Mouse (Mus musculus): ENCODE results near the gene Ugt1a9. TPM values are rescaled to one million over a fixed set of nuclear protein-coding genes. Genes with fewer than 3 reads are reported as not detected.
"Not testable (repeated sequence)": the region's sequence is repeated elsewhere in the genome, so short reads cannot be mapped to it uniquely, and the experiment has no call there.

The Ugt1a9 gene
- polyA plus RNA-seq, 1 experiment from 2014 or later, result not detected

DNA sequence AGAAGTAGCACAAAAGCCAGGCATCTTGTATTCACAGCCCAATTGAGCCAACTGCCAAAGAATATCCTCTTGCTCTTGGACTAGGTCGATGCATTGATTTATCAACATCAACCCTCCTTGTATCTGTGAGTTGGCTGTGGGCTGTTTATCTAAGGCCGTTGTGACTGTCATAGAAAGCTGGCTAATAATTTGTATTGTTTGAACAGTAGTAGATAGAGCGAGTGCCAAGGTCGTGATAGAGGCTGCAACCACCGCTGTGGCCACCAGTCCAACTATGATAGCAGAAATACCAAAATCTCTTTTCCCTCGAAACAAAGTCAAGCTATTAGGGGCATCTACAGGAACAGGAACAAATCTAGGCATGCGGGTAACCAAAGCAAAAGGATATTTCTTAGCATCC, 101.6 kb downstream of the Ugt1a9 start:
- not testable (repeated sequence) for H3K36me3 ChIP-seq (ENCODE audit: control insufficient read depth, insufficient read depth, low read length); H3K9me3 ChIP-seq (ENCODE audit: control insufficient read depth, low read length); H3K9ac ChIP-seq (ENCODE audit: low read length); H3K4me2 ChIP-seq (ENCODE audit: low read depth, severe bottlenecking); H3K4me3 ChIP-seq (ENCODE audit: low read depth, low read length); H3K27ac ChIP-seq (replicated peaks; ENCODE audit: low read depth, low read length); H3K4me1 ChIP-seq (ENCODE audit: control insufficient read depth, insufficient read depth, low read length); ATAC-seq (ENCODE audit: insufficient number of reproducible peaks, low FRiP score, low TSS enrichment, low read depth); H3K27me3 ChIP-seq (ENCODE audit: control insufficient read depth, insufficient read depth, low read length); DNase-seq (ENCODE audit: low spot score)
- WGBS, result 91% methylated on average over 5 of the region's 7 CpGs

DNA sequence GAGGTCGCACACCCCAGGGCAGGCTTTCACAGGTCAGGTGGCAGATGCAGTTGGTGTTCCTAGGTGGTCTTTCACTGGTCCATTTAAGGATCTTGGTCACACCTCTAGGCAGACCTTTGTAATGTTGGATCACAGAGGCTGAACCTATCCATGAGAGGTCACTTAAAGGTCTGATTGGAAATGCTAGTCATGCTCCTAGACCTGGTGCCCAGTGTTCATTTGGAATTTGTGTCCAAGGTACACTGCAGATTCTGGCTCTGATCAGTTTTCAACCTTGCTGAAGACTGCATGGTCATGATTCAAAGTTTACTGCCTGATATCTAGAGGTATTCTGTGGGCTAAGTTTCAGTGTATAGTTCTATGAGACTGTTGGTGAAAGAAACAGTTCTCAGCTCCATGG, 109.1 kb downstream of the Ugt1a9 start:
- H3K4me1 ChIP-seq (ENCODE audit: control insufficient read depth, insufficient read depth, low read length), result no peaks in the 10 kb centered on the region
- H3K9me3 ChIP-seq (ENCODE audit: control insufficient read depth, low read length), result no peaks in the 10 kb centered on the region; the same call in 1 of the 2 replicates
- ATAC-seq (ENCODE audit: insufficient number of reproducible peaks, low FRiP score, low TSS enrichment, low read depth) (no peak), DNase-seq (ENCODE audit: low spot score) (no peak)
- H3K9ac ChIP-seq (ENCODE audit: low read length), result no peak overlapping the region
- no peak overlapping the region for H3K4me3 ChIP-seq (ENCODE audit: low read depth, low read length)
- no peaks in the 10 kb centered on the region for H3K27me3 ChIP-seq (ENCODE audit: control insufficient read depth, insufficient read depth, low read length)
- H3K4me2 ChIP-seq (ENCODE audit: low read depth, severe bottlenecking), result no peak overlapping the region
- no peaks in the 10 kb centered on the region for H3K36me3 ChIP-seq (ENCODE audit: control insufficient read depth, insufficient read depth, low read length)
- WGBS, result 88% methylated on average over 1 of the region's 1 CpGs
- no peak overlapping the region for H3K27ac ChIP-seq (replicated peaks; ENCODE audit: low read depth, low read length)

DNA sequence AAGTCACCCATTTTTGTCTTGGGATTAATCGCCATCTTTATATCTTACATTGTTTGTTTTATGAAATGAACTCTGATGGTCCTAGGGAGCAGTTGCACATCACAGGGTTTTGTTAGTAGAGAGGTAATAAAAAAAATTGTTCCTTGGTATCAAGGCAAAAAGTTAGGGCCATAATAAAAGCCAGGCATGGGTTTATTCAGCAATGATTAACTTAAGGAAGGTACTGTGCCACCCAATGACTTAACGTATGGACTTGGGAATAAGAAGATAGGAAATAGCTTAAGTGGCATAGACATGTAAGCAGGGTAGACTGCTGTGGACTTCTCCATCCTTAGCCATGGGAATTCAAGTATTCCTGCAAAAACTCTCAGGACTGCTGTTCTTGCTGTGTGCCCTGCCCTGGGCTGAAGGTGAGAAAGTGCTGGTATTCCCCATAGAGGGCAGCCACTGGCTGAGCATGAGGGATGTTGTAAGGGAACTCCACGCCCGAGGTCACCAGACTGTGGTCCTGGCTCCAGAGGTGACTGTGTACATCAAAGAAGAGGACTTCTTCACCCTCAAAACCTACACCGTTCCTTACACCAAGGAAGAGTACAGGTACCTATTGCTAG, 115.8 kb downstream of the Ugt1a9 start:
- ATAC-seq (ENCODE audit: insufficient number of reproducible peaks, low FRiP score, low TSS enrichment, low read depth), result no peak
- no peaks in the 10 kb centered on the region for H3K9me3 ChIP-seq (ENCODE audit: control insufficient read depth, low read length)
- no peak overlapping the region for H3K4me2 ChIP-seq (ENCODE audit: low read depth, severe bottlenecking)
- DNase-seq (ENCODE audit: low spot score), result no peak
- WGBS, result 87% methylated on average over 5 of the region's 5 CpGs
- H3K36me3 ChIP-seq (ENCODE audit: control insufficient read depth, insufficient read depth, low read length), result no peaks in the 10 kb centered on the region
- no peak overlapping the region for H3K9ac ChIP-seq (ENCODE audit: low read length)
- H3K4me1 ChIP-seq (ENCODE audit: control insufficient read depth, insufficient read depth, low read length), result no peaks in the 10 kb centered on the region
- no peaks in the 10 kb centered on the region for H3K27me3 ChIP-seq (ENCODE audit: control insufficient read depth, insufficient read depth, low read length)
- no peak overlapping the region for H3K4me3 ChIP-seq (ENCODE audit: low read depth, low read length)
- H3K27ac ChIP-seq (replicated peaks; ENCODE audit: low read depth, low read length), result no peak overlapping the region

DNA sequence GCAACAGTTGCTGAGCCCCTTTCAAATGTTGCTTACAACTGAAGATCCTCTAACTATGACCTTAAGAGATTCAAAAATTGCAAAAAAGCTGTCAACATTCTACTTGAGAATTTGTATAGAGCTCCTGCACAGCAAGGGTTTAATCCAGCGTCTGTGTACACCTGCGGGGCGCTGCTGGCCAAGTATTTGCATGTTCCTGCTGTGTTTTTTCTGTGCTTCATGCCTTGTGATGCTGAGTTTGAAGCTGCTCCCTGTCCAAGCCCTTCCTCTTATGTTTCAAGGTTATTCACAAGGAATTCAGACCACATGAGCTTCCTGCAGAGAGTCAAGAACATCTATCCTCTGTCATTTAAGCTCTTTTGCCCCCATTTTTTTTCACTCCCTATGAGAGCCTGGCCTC, 121.5 kb downstream of the Ugt1a9 start:
- no peaks in the 10 kb centered on the region for H3K27me3 ChIP-seq (ENCODE audit: control insufficient read depth, insufficient read depth, low read length)
- H3K4me2 ChIP-seq (ENCODE audit: low read depth, severe bottlenecking), result no peak overlapping the region
- DNase-seq (ENCODE audit: low spot score) (no peak), ATAC-seq (ENCODE audit: insufficient number of reproducible peaks, low FRiP score, low TSS enrichment, low read depth) (no peak)
- H3K4me1 ChIP-seq (ENCODE audit: control insufficient read depth, insufficient read depth, low read length), result no peaks in the 10 kb centered on the region
- H3K27ac ChIP-seq (replicated peaks; ENCODE audit: low read depth, low read length), result no peak overlapping the region
- H3K4me3 ChIP-seq (ENCODE audit: low read depth, low read length), result no peak overlapping the region
- WGBS, result 76% methylated on average over 3 of the region's 3 CpGs
- no peaks in the 10 kb centered on the region for H3K9me3 ChIP-seq (ENCODE audit: control insufficient read depth, low read length)
- H3K36me3 ChIP-seq (ENCODE audit: control insufficient read depth, insufficient read depth, low read length), result no peaks in the 10 kb centered on the region
- H3K9ac ChIP-seq (ENCODE audit: low read length), result no peak overlapping the region

DNA sequence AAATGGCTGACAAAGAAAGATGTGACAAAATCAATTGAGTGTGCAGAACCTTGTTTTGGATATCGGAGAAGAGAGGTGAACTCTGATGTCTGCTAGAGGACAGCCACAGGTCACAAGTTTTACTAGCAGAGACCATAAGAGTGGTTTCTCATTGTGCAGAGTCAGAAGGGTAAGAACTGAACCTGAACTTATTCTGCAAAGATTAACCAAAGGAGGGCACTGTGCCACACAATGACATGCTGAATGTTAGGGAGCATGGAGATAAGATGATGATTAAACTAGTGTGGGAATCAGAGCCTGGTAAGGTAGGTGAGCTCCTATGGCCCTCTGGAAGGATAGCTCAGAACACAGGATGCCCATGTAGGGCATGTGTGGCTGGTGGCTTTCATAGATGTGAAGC, 125.1 kb downstream of the Ugt1a9 start:
- no peak for ATAC-seq (ENCODE audit: insufficient number of reproducible peaks, low FRiP score, low TSS enrichment, low read depth)

DNA sequence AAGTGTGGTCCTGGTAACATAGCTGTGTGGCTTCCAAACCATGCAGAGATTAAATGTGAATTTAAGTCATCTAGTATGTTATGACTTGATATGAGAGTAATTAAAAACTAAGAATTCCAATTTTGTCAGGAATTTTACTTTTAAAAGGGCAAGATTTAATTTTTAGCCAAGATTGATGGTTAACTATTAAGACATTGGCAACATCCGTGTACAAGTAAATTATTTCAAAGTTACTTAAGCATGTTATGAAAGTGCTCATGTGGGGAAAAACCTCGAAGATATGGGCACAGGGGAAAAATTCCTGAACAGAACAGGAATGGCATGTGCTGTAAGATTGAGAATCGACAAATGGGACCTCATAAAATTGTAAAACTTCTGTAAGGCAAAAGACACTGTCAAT, 126.8 kb downstream of the Ugt1a9 start:
- H3K36me3 ChIP-seq (ENCODE audit: control insufficient read depth, insufficient read depth, low read length), result no peaks in the 10 kb centered on the region
- H3K4me1 ChIP-seq (ENCODE audit: control insufficient read depth, insufficient read depth, low read length), result no peaks in the 10 kb centered on the region
- no peak overlapping the region for H3K27ac ChIP-seq (replicated peaks; ENCODE audit: low read depth, low read length)
- 76% methylated on average over 3 of the region's 3 CpGs for WGBS
- DNase-seq (ENCODE audit: low spot score), result no peak
- ATAC-seq (ENCODE audit: insufficient number of reproducible peaks, low FRiP score, low TSS enrichment, low read depth), result no peak
- H3K9me3 ChIP-seq (ENCODE audit: control insufficient read depth, low read length), result no peaks in the 10 kb centered on the region
- no peak overlapping the region for H3K4me3 ChIP-seq (ENCODE audit: low read depth, low read length)
- no peak overlapping the region for H3K4me2 ChIP-seq (ENCODE audit: low read depth, severe bottlenecking)
- H3K9ac ChIP-seq (ENCODE audit: low read length), result no peak overlapping the region
- H3K27me3 ChIP-seq (ENCODE audit: control insufficient read depth, insufficient read depth, low read length), result no peaks in the 10 kb centered on the region

More for the DNA sequence above, 125.1 kb downstream of the Ugt1a9 start:
- H3K4me3 ChIP-seq (ENCODE audit: low read depth, low read length), result no peak overlapping the region
- DNase-seq (ENCODE audit: low spot score), result no peak
- no peak overlapping the region for H3K9ac ChIP-seq (ENCODE audit: low read length)
- no peak overlapping the region for H3K4me2 ChIP-seq (ENCODE audit: low read depth, severe bottlenecking)
- no peaks in the 10 kb centered on the region for H3K27me3 ChIP-seq (ENCODE audit: control insufficient read depth, insufficient read depth, low read length)
- H3K9me3 ChIP-seq (ENCODE audit: control insufficient read depth, low read length), result no peaks in the 10 kb centered on the region
- 86% methylated on average over 1 of the region's 1 CpGs for WGBS
- H3K27ac ChIP-seq (replicated peaks; ENCODE audit: low read depth, low read length), result no peak overlapping the region
- no peaks in the 10 kb centered on the region for H3K4me1 ChIP-seq (ENCODE audit: control insufficient read depth, insufficient read depth, low read length)
- H3K36me3 ChIP-seq (ENCODE audit: control insufficient read depth, insufficient read depth, low read length), result no peaks in the 10 kb centered on the region

DNA sequence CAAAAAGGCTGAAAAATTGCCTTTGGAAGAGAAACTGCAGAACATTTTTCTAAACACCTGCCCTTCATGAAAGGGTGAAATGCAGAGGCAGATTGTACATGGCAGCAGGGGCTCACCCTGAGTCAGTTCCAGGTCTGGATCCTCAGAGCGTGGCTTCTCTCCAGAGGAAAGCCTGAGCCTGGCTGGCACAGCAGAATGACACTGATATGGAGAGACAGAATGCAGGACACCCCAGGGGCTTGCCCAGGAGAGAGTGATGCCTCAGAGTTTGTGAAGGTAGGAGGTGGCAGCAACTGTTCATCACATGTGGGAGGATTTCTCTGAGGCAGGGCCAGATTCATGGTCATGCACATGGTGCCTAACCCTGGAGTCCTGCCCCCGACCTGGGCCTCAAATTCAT, 129.4 kb downstream of the Ugt1a9 start:
- Histone ChIP-seq H3K4me2 (ENCODE audit: low read depth, severe bottlenecking) (no peak overlapping the region), H3K36me3 (ENCODE audit: control insufficient read depth, insufficient read depth, low read length) (no peaks in the 10 kb centered on the region), H3K27me3 (ENCODE audit: control insufficient read depth, insufficient read depth, low read length) (no peaks in the 10 kb centered on the region), H3K27ac (replicated peaks; ENCODE audit: low read depth, low read length) (no peak overlapping the region), H3K9me3 (ENCODE audit: control insufficient read depth, low read length) (no peaks in the 10 kb centered on the region), H3K4me3 (ENCODE audit: low read depth, low read length) (no peak overlapping the region), H3K4me1 (ENCODE audit: control insufficient read depth, insufficient read depth, low read length) (no peaks in the 10 kb centered on the region), H3K9ac (ENCODE audit: low read length) (no peak overlapping the region)
- WGBS, result 86% methylated on average over 2 of the region's 2 CpGs
- DNase-seq (ENCODE audit: low spot score) (no peak), ATAC-seq (ENCODE audit: insufficient number of reproducible peaks, low FRiP score, low TSS enrichment, low read depth) (no peak)

DNA sequence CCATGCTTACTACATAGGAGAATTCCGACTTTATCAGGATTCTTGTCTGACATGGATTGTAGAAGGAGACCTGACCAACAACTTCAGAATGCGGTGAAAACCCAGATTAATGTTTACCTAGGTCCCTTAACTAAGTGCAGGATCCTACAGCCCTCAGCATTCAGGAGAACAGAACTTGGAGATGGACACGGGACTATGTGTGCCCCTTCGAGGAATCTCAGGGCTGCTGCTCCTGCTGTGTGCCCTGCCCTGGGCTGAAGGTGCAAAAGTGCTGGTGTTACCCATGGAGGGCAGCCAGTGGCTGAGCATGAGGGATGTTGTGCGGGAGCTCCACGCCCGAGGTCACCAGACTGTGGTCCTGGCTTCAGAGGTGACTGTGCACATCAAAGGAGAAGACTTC, 129.9 kb downstream of the Ugt1a9 start, which contains the start of gene Ugt1a2:
Gene Ugt1a2 (plus strand): TSS at position 146 of the 400 bp plus-strand sequence.
- Histone ChIP-seq H3K9ac (ENCODE audit: low read length) (no peak within 1 kb of the TSS), H3K4me1 (ENCODE audit: control insufficient read depth, insufficient read depth, low read length) (no peaks in the 10 kb centered on the region), H3K4me2 (ENCODE audit: low read depth, severe bottlenecking) (no peak within 1 kb of the TSS), H3K4me3 (ENCODE audit: low read depth, low read length) (no peak within 1 kb of the TSS), H3K27me3 (ENCODE audit: control insufficient read depth, insufficient read depth, low read length) (no peaks in the 10 kb centered on the region), H3K9me3 (ENCODE audit: control insufficient read depth, low read length) (no peaks in the 10 kb centered on the region), H3K27ac (replicated peaks; ENCODE audit: low read depth, low read length) (no peak within 1 kb of the TSS), H3K36me3 (ENCODE audit: control insufficient read depth, insufficient read depth, low read length) (no peaks in the 10 kb centered on the region)
- DNase-seq (ENCODE audit: low spot score), result no peak
- WGBS, result 83% methylated on average over 7 of the region's 7 CpGs
- no peak for ATAC-seq (ENCODE audit: insufficient number of reproducible peaks, low FRiP score, low TSS enrichment, low read depth)

Data from limb, embryonic 11.5 days (tissue).